Mouse (Mus musculus) kidney, adult 18-20 months (tissue): Measurements from ENCODE around the gene Trip10.
"Not testable (repeated sequence)": the region's sequence is repeated elsewhere in the genome, so short reads cannot be mapped to it uniquely, and the experiment has no call there.

Source experiments
- DNase-seq: peaks from one replicate; pipeline ENCODE4 v3.0.0; 2021

Trip10 gene

GRCm38 (mm10) chr17:57264972-57265945 is 16.0 kb downstream of the Trip10 start:
- peak; percentile 88 for DNase-seq

GRCm38 (mm10) chr17:57267556-57268126 is 18.4 kb downstream of the Trip10 start:
- DNase-seq: no peak

- DNase-seq: no peak
Measured at GRCm38 (mm10) chr17:57271301-57271700, 22.0 kb downstream of the Trip10 start.

GRCm38 (mm10) chr17:57273846-57274245 is 24.6 kb downstream of the Trip10 start:
- DNase-seq: no peak

- no peak for DNase-seq
Measured at GRCm38 (mm10) chr17:57274686-57275085, 25.4 kb downstream of the Trip10 start.

- DNase-seq: peak; percentile 94
Measured at GRCm38 (mm10) chr17:57275111-57275996, 26.1 kb downstream of the Trip10 start.

- DNase-seq: peak; percentile 59
Measured at GRCm38 (mm10) chr17:57275997-57276351, 26.7 kb downstream of the Trip10 start.

- peak; percentile 87 for DNase-seq
Measured at GRCm38 (mm10) chr17:57276634-57277121, 27.4 kb downstream of the Trip10 start.

GRCm38 (mm10) chr17:57277598-57278261 is 28.5 kb downstream of the Trip10 start:
- not testable (repeated sequence) for DNase-seq

GRCm38 (mm10) chr17:57278537-57278936 is 29.3 kb downstream of the Trip10 start:
- no peak for DNase-seq

- DNase-seq: no peak
Measured at GRCm38 (mm10) chr17:57278943-57279590, 29.8 kb downstream of the Trip10 start, which contains the start of gene Vav1. Gene Vav1, plus strand, starts transcription at chr17:57279100.

GRCm38 (mm10) chr17:57279591-57280224 is 30.5 kb downstream of the Trip10 start:
- DNase-seq: no peak

GRCm38 (mm10) chr17:57280411-57280810 is 31.2 kb downstream of the Trip10 start:
- DNase-seq: no peak

- DNase-seq: no peak
Measured at GRCm38 (mm10) chr17:57283906-57284305, 34.7 kb downstream of the Trip10 start.

GRCm38 (mm10) chr17:57285077-57285476 is 35.8 kb downstream of the Trip10 start:
- no peak for DNase-seq

- no peak for DNase-seq
Measured at GRCm38 (mm10) chr17:57286718-57287355, 37.6 kb downstream of the Trip10 start.

- no peak for DNase-seq
Measured at GRCm38 (mm10) chr17:57289252-57289651, 40.0 kb downstream of the Trip10 start.

GRCm38 (mm10) chr17:57290001-57290670 is 40.9 kb downstream of the Trip10 start:
- no peak for DNase-seq

- DNase-seq: no peak
Measured at GRCm38 (mm10) chr17:57290671-57291055, 41.4 kb downstream of the Trip10 start.

GRCm38 (mm10) chr17:57292302-57292701 is 43.0 kb downstream of the Trip10 start:
- no peak for DNase-seq
